Mouse (Mus musculus): ENCODE data around the gene Mrpl51. TPM values are rescaled to one million over a fixed set of nuclear protein-coding genes. Genes with fewer than 3 reads are reported as not detected.
A peak's percentile ranks its signal among the peaks of the same experiment; 100 is the strongest.

The Mrpl51 gene
- polyA plus RNA-seq, 1 experiment: 132 TPM

DNA sequence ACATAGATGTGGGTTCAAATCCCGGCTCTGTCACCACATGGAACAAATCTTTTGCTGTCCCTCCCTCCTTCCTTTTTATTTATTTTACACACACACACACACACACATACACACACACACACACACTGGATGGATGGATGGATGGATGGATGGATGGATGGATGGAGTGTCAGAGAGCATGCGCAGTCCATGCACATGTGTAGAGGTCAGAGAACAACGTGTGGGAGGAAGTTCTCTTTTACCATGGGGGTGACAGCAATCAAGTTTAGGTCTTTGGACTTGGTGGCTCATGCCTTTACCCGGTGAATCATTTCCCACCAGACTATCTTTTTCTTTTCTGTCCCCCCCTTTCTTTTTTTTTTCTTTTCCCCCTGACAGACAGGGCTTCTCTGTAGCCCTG, 37.9 kb upstream of the Mrpl51 start:
- Histone ChIP-seq H3K4me2 (ENCODE audit: low read depth) (peak overlapping the region; percentile 66), H3K79me2 (ENCODE audit: control insufficient read depth, insufficient read depth) (peaks cover 16% of the 10 kb centered on the region), H3K27me3 (ENCODE audit: control insufficient read depth, insufficient read depth, insufficient read length) (no peaks in the 10 kb centered on the region), H3K4me3 (peak overlapping the region; percentile 15), H3ac (ENCODE audit: control insufficient read depth, insufficient read length) (no peak overlapping the region), H3K36me3 (ENCODE audit: control insufficient read depth, insufficient read depth) (peaks cover 19% of the 10 kb centered on the region)
- TF ChIP-seq CEBPB (IDR thresholded peaks at IDR 0.05; ENCODE audit: insufficient read depth, poor library complexity, severe bottlenecking) (no peak), POLR2A (IDR thresholded peaks at IDR 0.05; ENCODE audit: insufficient read length, low read depth) (peak; percentile 8), POLR2AphosphoS2 (IDR thresholded peaks at IDR 0.05; ENCODE audit: insufficient read length, low read depth) (peak; percentile 2)

DNA sequence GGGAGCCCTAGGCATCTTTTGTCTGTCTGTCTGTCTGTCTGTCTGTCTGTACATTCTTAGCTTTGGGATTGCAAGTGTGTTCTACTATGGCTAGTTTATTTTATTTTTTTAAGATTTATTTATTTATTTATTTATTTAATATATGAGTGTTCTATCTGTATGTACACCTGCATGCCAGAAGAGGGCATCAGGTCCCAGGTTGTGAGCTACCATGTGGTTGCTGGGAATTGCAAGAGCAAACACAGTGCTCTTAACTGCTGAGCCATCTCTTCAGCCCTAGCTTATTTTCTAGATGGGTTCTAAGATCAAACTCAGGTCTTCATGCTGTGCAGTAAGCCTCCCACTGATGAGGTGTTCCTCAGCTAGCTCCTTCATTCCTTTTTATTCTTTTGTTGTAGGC, 37.1 kb upstream of the Mrpl51 start:
- H3ac ChIP-seq (ENCODE audit: control insufficient read depth, insufficient read length): no peak overlapping the region
- H3K27me3 ChIP-seq (ENCODE audit: control insufficient read depth, insufficient read depth, insufficient read length): no peaks in the 10 kb centered on the region
- H3K79me2 ChIP-seq (ENCODE audit: control insufficient read depth, insufficient read depth): peaks cover 16% of the 10 kb centered on the region
- peak overlapping the region; percentile 15 for H3K4me3 ChIP-seq
- H3K36me3 ChIP-seq (ENCODE audit: control insufficient read depth, insufficient read depth): peaks cover 26% of the 10 kb centered on the region
- peak overlapping the region; percentile 66 for H3K4me2 ChIP-seq (ENCODE audit: low read depth)
- 0 out of 2 replicates have a peak, but pooled peaks have one; percentile 10 for TF ChIP-seq CEBPB (IDR thresholded peaks at IDR 0.05; ENCODE audit: insufficient read depth, poor library complexity, severe bottlenecking)
- TF ChIP-seq SRF (IDR thresholded peaks at IDR 0.05; ENCODE audit: control insufficient read depth, insufficient read length, low read depth): no peak

DNA sequence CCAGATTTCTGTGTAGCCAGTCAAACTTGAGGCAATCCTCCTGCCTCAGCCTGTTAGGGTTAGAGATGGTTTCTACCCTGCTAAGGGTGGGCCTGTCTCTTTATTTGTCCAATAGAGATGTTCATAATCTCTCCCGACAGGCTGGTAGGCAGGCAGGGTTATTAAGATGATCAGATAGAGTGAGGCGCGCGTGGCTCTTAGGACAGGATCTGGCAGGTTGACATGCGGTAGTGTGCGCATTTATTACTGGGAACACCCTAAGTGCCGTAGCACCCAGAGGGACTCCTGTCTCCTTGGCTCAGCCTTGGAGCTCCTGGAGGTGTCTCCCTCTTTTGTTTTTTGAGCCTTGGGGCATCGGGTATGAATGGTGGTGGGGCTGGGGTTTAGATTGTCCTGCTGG, 36.3 kb upstream of the Mrpl51 start:
- H3K27me3 ChIP-seq (ENCODE audit: control insufficient read depth, insufficient read depth, insufficient read length): no peaks in the 10 kb centered on the region
- H3K4me3 ChIP-seq: peak overlapping the region; percentile 15
- no peak for TF ChIP-seq USF1 (IDR thresholded peaks at IDR 0.05; ENCODE audit: low read depth)
- no peak for TF ChIP-seq MAX (IDR thresholded peaks at IDR 0.05; ENCODE audit: low read depth)
- no peak for TF ChIP-seq POLR2A (IDR thresholded peaks at IDR 0.05; ENCODE audit: insufficient read length, low read depth)
- no peak for TF ChIP-seq E2F4 (IDR thresholded peaks at IDR 0.05; ENCODE audit: insufficient read depth)
- H3K4me2 ChIP-seq (ENCODE audit: low read depth): peak overlapping the region; percentile 51
- H3ac ChIP-seq (ENCODE audit: control insufficient read depth, insufficient read length): no peak overlapping the region
- H3K79me2 ChIP-seq (ENCODE audit: control insufficient read depth, insufficient read depth): peaks cover 10% of the 10 kb centered on the region
- H3K36me3 ChIP-seq (ENCODE audit: control insufficient read depth, insufficient read depth): peaks cover 33% of the 10 kb centered on the region

DNA sequence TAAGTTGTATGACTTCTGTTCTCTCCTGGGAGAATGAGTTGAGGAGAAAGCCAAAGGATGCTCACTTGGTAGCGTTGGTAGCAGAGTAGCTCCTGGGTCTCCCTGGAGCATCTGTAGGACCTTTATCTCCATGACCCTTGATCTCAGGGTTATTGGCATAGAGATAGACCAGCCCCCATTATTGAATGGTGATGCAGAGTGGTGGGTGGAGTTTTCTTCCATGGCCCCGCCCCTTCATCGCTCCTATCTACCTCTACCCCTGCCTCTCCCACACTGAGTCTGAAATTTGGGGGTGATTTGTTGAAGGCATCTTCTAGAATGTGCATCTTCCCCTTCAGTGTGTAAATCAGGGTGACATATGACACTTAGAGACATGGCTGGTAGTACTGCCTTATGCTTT, 35.1 kb upstream of the Mrpl51 start:
- H3K4me2 ChIP-seq (ENCODE audit: low read depth): peak overlapping the region; percentile 51
- H3K27me3 ChIP-seq (ENCODE audit: control insufficient read depth, insufficient read depth, insufficient read length): no peaks in the 10 kb centered on the region
- no peaks in the 10 kb centered on the region for H3K79me2 ChIP-seq (ENCODE audit: control insufficient read depth, insufficient read depth)
- peak overlapping the region; percentile 15 for H3K4me3 ChIP-seq
- no peak overlapping the region for H3ac ChIP-seq (ENCODE audit: control insufficient read depth, insufficient read length)
- TF ChIP-seq TCF12 (IDR thresholded peaks at IDR 0.05; ENCODE audit: insufficient read depth, poor library complexity, severe bottlenecking) (no peak), MAX (IDR thresholded peaks at IDR 0.05; ENCODE audit: low read depth) (no peak), E2F4 (IDR thresholded peaks at IDR 0.05; ENCODE audit: insufficient read depth) (no peak), REST (IDR thresholded peaks at IDR 0.05; ENCODE audit: insufficient read depth, insufficient read length) (no peak), USF1 (IDR thresholded peaks at IDR 0.05; ENCODE audit: low read depth) (no peak), CEBPB (IDR thresholded peaks at IDR 0.05; ENCODE audit: insufficient read depth, poor library complexity, severe bottlenecking) (no peak), TCF3 (IDR thresholded peaks at IDR 0.05; ENCODE audit: insufficient read length, low read depth) (no peak), POLR2AphosphoS2 (IDR thresholded peaks at IDR 0.05; ENCODE audit: insufficient read length, low read depth) (no peak), MYOG (IDR thresholded peaks at IDR 0.05; ENCODE audit: control insufficient read depth in 1 of 3, insufficient read depth in 1 of 3, insufficient read length in 2 of 3, low read depth in 2 of 3) (no peak), MYOD1 (IDR thresholded peaks at IDR 0.05; ENCODE audit: control insufficient read depth in 1 of 3, insufficient read length in 2 of 3, low read depth in 2 of 3) (no peak), POLR2A (IDR thresholded peaks at IDR 0.05; ENCODE audit: insufficient read length, low read depth) (no peak), SRF (IDR thresholded peaks at IDR 0.05; ENCODE audit: control insufficient read depth, insufficient read length, low read depth) (no peak)
- peaks cover 31% of the 10 kb centered on the region for H3K36me3 ChIP-seq (ENCODE audit: control insufficient read depth, insufficient read depth)

DNA sequence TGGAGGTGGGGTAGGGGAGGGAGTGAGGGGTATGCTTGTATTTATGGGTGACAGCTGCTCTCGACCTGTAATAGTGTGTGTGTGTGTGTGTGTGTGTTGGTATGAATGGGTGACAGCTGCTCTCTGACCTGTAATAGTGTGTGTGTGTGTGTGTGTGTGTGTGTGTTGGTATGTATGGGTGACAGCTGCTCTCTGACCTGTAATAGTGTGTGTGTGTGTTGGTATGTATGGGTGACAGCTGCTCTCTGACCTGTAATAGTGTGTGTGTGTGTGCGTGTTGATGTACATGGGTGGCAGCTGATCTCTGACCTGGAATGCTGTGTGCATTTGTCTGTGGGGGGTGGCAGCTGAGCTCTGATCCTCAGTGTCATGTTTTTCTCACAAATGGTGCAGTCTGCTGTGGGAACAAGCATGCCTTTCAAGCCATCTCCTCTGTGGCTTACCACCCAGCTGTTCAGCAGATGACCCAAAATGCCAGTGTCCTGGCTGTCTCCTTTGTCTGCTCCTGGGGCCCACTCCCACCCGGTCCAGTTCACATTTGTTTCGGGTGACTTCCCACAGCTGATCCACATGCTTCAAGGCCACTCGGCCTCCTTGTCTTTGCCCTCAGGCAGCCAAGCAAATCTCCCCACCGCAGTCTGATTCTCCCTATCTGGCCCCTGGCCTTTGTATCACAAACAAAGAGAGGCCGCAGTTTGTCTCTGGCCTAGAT, 34.5 kb upstream of the Mrpl51 start:
- TF ChIP-seq CEBPB (IDR thresholded peaks at IDR 0.05; ENCODE audit: insufficient read depth, poor library complexity, severe bottlenecking): no peak
- TF ChIP-seq POLR2A (IDR thresholded peaks at IDR 0.05; ENCODE audit: insufficient read length, low read depth): peak; percentile 55
- TF ChIP-seq TCF3 (IDR thresholded peaks at IDR 0.05; ENCODE audit: insufficient read length, low read depth): peak; percentile 90
- peak; percentile 93 to 95 (median 94) for TF ChIP-seq MYOG (IDR thresholded peaks at IDR 0.05; ENCODE audit: control insufficient read depth in 1 of 3, insufficient read depth in 1 of 3, insufficient read length in 2 of 3, low read depth in 2 of 3)
- peak; percentile 46 for TF ChIP-seq SRF (IDR thresholded peaks at IDR 0.05; ENCODE audit: control insufficient read depth, insufficient read length, low read depth)
- TF ChIP-seq REST (IDR thresholded peaks at IDR 0.05; ENCODE audit: insufficient read depth, insufficient read length): no peak
- TF ChIP-seq USF1 (IDR thresholded peaks at IDR 0.05; ENCODE audit: low read depth): no peak
- TF ChIP-seq POLR2AphosphoS2 (IDR thresholded peaks at IDR 0.05; ENCODE audit: insufficient read length, low read depth): peak; percentile 91
- no peak for TF ChIP-seq E2F4 (IDR thresholded peaks at IDR 0.05; ENCODE audit: insufficient read depth)
- peak; percentile 85 for TF ChIP-seq TCF12 (IDR thresholded peaks at IDR 0.05; ENCODE audit: insufficient read depth, poor library complexity, severe bottlenecking)
- no peak for TF ChIP-seq MAX (IDR thresholded peaks at IDR 0.05; ENCODE audit: low read depth)
- TF ChIP-seq MYOD1 (IDR thresholded peaks at IDR 0.05; ENCODE audit: control insufficient read depth in 1 of 3, insufficient read length in 2 of 3, low read depth in 2 of 3): peak; percentile 75 to 91 (median 89)
- peaks cover 31% of the 10 kb centered on the region for H3K36me3 ChIP-seq (ENCODE audit: control insufficient read depth, insufficient read depth)

More for the DNA sequence above, 34.5 kb upstream of the Mrpl51 start:
- Histone ChIP-seq H3K4me3 (no peak overlapping the region), H3K4me2 (ENCODE audit: low read depth) (peak overlapping the region; percentile 51), H3K79me2 (ENCODE audit: control insufficient read depth, insufficient read depth) (no peaks in the 10 kb centered on the region), H3K27me3 (ENCODE audit: control insufficient read depth, insufficient read depth, insufficient read length) (no peaks in the 10 kb centered on the region), H3ac (ENCODE audit: control insufficient read depth, insufficient read length) (no peak overlapping the region)

All from myocyte (in vitro differentiated cells).